Mouse (Mus musculus): ENCODE data around the gene Phf24.

- TF ChIP-seq MXI1 (IDR thresholded peaks at IDR 0.05; ENCODE audit: low read depth, low read length) (no peak), CTCF (IDR thresholded peaks at IDR 0.05 in 2 of 3, conservative IDR thresholded peaks at IDR 0.05 in 1 of 3; ENCODE audit: control insufficient read depth in 1 of 3, insufficient read depth in 1 of 3, low read depth in 2 of 3, low read length in 3 of 3, poor library complexity in 1 of 3, severe bottlenecking in 1 of 3) (no peak), POLR2A (IDR thresholded peaks at IDR 0.05; ENCODE audit: control insufficient read depth in 1 of 2, insufficient read depth in 1 of 2, low read depth in 1 of 2, low read length in 2 of 2, poor library complexity in 1 of 2) (no peak), MYB (IDR thresholded peaks at IDR 0.05; ENCODE audit: low read depth, low read length) (no peak), CHD2 (IDR thresholded peaks at IDR 0.05; ENCODE audit: low read length) (no peak), KAT2A (conservative IDR thresholded peaks at IDR 0.05; ENCODE audit: low read depth, low read length) (no peak), GATA1 (IDR thresholded peaks at IDR 0.05; ENCODE audit: low read depth, low read length) (no peak), EP300 (IDR thresholded peaks at IDR 0.05; ENCODE audit: low read depth in 1 of 2, low read length in 2 of 2) (no peak), E2F4 (IDR thresholded peaks at IDR 0.05; ENCODE audit: borderline replicate concordance, low read depth, low read length) (no peak), NRF1 (IDR thresholded peaks at IDR 0.05; ENCODE audit: insufficient read depth, low read depth, low read length, poor library complexity, severe bottlenecking) (no peak), TCF12 (IDR thresholded peaks at IDR 0.05; ENCODE audit: low read depth, low read length) (no peak), NELFE (IDR thresholded peaks at IDR 0.05; ENCODE audit: low read depth, low read length) (no peak)
Observed at GRCm38 (mm10) chr4:42956581-42956980, 40.1 kb downstream of the Phf24 start.

Measured in MEL (cell line).